Mouse (Mus musculus): ENCODE data around the gene Sfrp2. TPM values are rescaled to one million over a fixed set of nuclear protein-coding genes. Genes with fewer than 3 reads are reported as not detected.

Gene Sfrp2
- total RNA-seq, 2 experiments from 2014 or later: 1.4 to 3.0 TPM

DNA sequence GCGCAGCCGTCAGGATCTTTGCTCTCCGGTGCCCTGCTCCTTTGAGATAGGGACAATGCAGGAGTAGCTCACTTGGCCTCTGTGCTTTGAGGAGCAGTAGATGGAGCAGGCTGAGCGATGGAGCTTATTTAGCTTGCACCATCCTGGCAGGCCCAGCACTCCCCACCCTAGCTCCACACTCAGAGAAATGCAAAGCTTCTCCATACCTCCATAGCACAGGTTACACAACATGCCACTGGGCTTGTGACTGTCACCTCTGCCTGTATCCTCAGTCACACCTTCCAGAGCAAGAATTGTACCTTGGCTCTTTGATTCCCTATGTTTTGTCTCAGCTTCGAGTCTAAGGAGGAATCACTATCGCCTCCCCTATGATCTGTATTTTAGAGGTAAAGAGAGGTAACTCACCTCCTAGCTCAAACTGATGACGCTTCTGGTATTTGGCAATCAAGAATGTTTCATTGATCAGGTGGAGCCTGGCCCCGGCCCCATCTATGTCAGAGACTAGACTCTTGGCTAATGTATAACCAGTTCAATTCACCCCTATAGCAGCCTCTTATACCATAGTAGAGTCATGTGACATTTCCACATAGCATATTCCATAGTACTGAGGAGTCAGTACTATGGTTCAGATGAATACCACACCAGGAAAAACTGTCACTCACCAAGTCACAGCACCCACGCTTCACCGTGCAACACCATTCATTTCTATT is 5.2 kb downstream of the Sfrp2 start:
- no peak for DNase-seq (ENCODE audit: low spot score)

DNA sequence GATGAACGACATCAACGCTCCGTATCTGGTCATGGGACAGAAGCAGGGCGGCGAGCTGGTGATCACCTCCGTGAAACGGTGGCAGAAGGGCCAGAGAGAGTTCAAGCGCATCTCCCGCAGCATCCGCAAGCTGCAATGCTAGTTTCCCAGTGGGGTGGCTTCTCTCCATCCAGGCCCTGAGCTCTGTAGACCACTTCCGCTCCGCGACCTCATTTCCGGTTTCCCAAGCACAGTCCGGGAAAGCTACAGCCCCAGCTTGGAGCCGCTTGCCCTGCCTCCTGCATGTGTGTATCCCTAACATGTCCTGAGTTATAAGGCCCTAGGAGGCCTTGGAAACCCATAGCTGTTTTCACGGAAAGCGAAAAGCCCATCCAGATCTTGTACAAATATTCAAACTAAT is 7.2 kb downstream of the Sfrp2 start:
- DNase-seq (ENCODE audit: low spot score): no peak

DNA sequence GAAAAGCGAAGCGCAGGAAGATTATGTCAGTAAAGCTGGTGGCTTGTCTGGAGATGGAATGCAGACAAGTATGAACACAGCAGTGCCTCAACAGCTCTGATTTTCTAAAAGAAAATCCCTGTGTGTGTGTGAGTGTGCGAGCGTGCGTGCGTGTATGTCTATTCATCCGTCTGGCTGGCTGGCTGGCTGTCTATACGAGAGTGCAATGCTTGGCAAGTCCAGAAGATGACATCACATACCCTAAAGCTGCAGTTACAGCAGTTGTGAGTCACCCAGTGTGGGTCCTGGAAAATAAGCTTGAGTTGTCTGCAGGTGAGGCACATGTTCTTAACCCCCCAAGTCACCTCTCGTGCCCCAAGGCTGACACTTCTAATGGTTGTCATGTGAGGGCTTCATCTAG is 9.3 kb downstream of the Sfrp2 start:
- no peak for DNase-seq (ENCODE audit: low spot score)

DNA sequence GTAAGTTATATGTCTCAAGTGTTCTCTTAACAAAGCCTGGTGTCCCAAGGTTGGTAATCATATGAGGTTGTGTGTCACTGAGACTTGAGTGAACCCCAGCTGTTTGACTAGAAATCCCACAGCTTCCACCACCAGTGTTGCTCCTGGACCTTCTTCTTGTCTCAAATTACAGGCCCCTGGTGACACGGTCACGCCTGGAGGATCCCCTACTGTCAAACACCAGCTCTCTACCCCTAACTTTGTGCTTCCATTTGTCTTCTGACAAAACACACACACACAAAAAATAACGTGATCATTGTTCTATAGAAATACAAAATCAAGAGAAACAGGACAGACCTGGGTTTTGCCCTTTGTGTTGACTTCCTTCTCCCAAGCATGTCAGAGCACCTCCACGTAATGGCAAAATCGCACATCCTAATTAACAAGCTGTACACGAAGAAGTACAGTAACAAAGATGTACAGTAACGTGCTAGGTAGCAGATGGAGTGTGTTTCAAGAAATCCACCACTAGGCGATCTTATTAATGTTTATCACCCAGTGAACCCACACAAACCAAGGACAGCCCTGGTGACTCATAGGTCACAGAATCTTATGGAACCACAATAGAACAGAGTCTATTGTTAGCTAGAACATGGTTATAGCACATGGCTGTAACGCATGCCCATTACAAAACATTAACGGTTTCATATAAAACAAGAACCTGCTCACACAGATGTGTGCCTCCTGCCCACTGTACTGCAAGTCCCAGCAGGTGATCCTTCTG is 15.5 kb downstream of the Sfrp2 start:
- no peak for DNase-seq (ENCODE audit: low spot score)

DNA sequence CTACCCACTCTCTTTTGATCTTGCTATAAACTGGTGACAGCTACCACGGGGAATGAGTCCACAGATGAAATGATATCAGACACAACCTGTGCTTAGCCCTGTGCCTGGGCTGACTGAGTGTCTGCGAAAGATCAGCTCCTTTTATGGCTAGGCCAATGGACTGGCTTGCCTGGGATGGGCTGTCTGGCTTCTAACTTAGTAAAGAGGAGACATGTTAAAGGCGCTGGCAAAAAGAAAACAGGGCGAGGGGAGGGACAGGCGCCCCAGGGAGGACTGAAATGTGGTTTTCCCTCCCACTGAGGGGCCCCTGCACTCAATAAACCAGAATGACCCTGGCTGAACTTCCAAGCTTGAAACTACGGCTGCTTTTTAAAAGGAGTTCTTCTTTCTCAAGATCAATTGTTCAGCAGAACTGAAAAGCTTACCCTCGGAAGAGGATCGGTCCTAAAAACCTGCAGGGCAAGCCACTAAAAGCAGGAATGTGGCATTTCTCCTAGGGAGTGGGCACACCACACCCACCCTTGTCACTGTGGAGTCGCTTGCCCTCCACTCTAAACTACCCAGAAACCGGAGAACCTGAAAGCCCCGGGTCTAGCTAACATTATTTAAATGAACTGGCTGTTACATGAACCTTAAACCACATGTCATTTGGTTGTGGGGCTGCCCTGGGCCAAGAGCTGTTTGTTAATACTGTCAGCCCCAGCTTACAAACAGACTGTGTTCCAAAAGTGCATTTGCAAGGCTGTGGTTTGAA is 17.8 kb downstream of the Sfrp2 start:
- DNase-seq (ENCODE audit: low spot score): no peak

DNA sequence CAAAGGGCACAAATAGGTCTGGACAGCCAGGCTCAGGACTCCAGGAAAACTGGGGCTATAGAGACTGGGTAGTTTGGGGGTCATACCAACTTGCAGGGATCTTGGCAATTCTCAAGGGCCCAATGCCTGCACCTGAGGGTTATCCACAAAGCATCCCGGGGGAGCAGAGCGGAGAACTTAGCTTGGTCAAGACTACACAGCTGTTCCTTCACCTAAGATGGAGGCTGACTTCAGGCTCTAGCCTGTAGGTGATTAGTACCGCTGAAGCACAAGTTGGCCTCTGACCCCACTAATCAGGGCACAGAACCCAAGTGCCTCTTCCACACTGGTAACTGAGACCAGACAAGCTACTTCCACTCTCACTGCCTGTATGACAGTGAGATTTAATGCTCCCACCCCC is 18.6 kb downstream of the Sfrp2 start:
- no peak for DNase-seq (ENCODE audit: low spot score)

DNA sequence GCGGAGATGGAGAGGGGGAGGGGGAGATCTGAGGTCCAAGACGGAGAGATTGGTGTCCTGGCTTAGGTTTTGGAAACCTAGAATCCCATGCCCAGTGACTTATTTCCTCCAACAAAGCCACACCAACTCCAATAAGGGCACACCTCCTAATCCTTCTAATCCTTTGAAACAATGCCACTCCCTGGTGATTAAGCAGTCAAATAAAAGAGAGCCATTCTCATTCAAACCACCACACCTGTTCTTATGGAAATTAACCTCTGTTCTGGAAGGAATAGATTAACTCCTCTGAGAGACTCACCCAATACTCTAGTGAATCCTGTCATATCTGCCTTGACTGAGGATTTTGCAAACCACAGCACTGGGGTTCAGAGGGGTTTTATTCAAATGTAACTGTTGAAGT is 21.0 kb downstream of the Sfrp2 start:
- DNase-seq (ENCODE audit: low spot score): no peak

DNA sequence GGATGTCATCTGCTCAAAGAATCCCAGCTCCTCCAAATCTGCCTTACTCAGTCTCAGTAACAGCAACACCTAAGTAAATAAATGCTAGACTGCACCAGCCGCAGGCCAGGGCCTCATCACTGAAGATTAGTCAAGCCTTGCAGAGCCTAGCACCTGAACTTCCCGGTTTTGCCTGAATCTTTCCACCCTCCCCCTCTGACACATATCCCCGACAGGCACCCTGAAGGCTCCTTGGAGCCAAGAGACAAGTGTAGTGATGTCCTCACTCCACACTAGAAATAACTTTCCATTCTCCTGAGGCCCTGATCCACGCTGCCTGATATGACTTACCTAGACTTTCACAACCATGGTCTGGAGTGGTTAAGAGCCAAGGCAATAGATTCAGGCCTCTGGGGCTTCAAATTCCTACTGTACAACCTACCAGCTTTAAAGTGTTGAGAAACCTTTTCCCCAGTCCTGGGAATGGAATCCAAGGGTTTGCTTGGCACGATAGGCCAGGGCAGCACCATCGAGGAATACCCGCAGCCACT is 21.7 kb downstream of the Sfrp2 start:
- DNase-seq (ENCODE audit: low spot score): no peak

DNA sequence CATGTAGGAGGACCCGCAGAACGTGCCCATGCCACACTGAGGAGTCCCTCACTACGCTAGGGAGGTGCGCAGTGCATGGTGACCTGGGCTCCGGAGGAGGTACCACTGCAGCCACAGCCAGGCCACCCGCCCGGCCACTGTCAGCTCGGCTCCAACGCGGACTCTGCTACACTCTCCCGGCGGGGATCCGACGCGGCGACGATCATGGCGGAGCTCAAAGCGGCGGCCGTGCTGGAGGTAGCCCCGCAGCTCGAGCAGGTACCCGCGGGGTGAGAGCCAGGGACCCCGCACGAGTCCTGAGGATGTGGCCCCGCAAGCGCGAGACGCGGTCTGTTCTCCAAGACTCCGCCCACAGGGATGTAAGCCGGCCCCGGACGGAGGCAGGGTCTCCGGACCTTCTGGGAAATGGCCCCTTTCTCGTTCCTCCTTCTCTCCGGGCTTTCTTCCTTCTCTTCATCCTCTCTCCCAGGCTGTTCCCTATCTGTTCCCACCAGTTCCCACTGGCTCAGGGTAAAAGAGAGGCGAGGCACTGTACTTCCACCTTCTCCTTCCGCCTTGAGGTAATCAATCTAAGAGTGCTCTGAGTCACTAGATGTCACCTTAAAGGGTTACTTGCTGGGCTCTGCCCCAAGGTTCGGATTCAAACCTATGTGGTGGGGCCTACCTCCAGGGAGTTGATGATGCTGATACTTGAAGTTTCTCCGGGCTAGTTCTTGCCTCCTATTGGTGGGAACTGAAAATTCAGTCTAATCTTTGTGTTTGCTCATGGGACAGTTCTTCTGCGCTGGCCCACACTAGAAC is 23.7 kb downstream of the Sfrp2 start:
- DNase-seq (ENCODE audit: low spot score): no peak

DNA sequence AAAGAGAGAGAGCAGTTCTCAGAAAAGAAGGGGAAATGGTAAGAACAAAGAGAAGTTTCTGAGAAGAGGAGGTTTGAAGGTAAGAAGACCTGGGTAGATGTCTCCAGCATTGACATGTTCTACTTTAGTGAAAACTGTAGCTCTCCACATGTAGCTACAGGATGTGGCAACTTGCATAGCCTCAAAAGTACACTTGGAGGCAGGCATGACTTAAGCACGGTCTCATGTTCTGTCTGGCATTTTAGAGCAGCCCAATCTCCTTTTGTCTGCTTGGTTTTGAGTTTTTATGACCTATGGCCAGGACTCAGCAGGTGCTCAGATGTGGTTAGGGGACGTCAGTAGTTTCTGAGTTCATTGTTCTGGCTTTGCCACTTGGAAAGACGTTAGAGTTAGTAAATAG is 25.3 kb downstream of the Sfrp2 start:
- DNase-seq (ENCODE audit: low spot score): no peak

DNA sequence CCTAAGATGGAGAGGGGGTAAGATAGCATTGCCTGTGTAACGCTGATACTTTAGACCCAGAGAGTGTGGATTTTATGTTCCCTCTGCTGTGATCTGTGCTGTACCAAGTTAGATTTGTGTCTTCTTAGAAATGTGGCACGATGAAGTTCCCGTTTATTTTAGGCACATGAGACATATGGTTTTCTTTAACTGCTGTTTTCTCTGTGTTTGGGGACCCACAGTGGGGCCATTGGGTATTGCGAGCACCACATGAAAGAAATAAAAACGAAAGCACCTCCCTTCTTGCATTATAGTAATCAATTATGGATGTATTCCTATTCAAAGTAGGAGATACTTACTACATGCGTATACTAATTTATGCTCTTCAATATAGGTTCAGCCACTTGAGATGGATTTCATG is 31.0 kb downstream of the Sfrp2 start:
- DNase-seq (ENCODE audit: low spot score): no peak

DNA sequence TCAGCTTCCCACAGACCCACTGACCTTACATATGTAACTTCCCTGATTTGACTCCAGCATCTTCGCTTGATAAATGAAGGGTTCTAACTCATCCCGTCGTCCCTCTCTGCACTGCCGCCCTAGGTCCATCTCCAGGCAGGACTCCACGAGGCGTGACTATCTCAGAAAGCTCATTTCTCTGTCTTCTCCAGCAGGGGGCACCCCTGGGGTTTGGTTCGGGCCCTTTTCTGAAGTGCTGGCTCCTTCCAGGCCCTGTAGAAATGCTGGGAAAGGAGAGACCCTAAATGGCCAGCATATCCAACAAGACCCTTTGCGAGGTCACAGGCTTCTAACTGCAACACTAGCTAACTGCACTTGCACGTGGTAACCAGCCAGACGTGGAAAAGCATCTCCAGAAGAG is 31.7 kb downstream of the Sfrp2 start:
- peak; percentile 54 for DNase-seq (ENCODE audit: low spot score)

DNA sequence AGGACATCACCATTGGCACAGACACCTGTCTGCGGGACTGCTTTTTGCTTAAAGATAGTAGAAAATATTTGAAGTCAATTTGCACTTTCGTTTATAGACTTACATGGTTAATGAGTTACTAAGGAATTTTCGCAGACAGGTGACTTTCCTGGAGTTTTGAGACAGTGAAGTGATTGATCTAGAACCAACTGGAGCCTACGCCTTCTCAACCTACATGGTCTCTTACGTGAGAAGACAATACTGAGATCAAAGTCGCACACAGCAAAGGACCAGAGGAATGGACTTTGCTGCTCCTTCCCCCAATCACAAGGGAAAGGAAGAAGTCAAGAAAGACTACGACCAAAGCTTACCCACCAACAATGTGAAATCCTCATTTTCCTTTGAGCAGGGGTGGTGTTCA is 33.4 kb downstream of the Sfrp2 start:
- no peak for DNase-seq (ENCODE audit: low spot score)

DNA sequence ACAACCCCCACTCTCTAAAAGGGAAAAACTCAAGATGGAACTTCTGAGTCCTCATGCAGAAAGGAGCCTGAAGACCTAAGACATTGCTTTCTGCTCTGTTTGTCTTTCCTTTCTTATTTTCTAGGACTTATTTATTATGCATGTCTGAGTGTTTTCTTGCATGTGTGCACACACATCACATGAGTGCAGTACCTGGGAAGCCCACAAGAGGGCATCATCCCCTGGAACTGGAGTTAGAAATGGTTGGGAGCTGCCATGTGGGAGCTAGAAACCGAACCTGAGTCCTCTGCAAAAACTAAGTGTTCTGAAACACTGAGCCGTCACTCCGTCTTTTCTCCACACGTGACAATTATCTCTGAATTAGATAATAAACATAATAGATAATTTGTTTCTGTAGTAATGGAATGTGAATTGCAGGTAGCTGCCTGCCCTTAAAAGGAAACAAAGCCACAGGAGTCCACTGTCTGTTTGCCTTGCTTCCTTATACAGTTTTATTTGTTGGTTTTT is 35.6 kb downstream of the Sfrp2 start:
- DNase-seq (ENCODE audit: low spot score): no peak

DNA sequence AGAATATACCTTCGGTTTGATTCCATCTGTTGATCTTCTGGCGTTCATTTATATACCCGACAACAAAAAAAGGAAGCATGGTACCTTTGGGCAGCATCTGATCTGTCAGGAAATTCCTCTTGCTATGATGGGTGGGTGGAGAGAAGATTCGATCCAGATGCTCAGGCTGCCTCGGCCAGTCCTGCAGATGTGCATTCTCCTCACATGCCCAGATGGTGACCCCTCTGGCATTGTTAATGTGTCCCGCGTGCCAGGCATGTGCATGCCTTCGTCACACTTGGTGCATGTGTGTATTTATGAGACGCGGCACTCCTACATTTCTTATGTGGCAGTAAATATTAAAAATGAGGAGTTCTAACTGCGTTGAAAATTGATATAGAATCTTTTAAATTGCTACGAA is 42.4 kb downstream of the Sfrp2 start:
- DNase-seq (ENCODE audit: low spot score): no peak

DNA sequence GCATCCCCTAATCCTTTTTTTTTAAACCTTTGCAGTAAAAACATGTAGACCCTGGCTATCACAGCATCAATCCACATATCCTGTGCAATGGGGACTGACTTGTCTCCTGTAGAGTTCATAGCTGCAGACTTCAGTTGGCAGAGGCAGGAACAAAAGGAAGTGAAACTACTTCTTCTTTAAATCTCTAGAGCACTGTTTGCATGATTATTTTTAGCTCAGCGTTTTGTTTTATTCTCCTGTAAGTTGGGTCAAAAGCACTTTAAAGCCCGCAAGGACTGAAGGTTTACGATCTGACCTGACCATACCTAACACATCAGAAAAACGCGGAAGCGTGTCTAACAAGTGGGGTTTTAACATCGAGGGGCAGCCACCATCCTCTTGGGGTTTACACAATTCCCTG is 45.9 kb downstream of the Sfrp2 start:
- DNase-seq (ENCODE audit: low spot score): no peak

DNA sequence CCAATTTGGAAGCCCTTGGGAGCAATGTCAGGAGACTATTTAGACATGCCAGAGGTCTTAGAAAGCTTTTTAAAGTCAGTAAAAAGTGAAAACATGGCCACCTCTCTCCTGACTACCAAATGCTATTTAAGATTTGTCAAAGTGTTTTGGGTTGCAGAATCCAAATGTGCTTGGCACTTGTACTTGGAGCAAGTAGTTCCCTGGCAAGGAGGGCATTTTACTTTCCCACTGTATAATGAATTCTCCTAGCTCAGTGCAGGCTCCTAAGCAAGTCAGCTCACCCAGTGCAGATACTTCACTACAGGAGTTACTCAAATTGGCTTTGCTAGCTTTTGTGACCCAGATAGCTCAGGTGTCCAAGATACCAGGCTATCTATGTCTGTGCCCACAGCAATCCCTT is 46.7 kb downstream of the Sfrp2 start:
- DNase-seq (ENCODE audit: low spot score): no peak

DNA sequence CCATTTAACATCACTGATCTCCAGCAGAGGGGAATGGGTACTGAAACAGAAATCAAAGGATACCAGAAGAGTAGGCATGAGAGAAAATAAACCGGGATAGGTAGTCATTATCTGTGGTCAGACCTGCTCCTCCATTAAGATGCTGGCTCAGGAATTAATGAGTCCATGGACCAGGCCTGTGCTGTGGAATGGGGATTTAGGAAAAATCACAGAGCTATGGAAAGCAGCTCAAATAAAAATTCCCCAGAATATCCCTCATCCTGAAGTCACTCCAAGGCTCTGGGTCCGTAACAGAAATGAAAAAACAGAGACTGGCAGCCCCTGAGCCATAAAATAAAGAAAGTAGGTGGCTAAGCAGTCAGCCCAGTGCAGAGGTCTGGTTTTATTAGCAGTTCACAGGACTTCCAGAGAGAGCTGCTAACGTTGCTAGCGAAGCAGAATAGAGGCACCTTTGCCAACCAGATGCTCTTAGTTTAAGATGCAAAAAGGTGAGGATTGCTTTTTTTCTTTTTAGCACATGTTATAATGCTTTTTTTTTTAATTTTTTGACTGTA is 50.3 kb downstream of the Sfrp2 start:
- no peak for DNase-seq (ENCODE audit: low spot score)

DNA sequence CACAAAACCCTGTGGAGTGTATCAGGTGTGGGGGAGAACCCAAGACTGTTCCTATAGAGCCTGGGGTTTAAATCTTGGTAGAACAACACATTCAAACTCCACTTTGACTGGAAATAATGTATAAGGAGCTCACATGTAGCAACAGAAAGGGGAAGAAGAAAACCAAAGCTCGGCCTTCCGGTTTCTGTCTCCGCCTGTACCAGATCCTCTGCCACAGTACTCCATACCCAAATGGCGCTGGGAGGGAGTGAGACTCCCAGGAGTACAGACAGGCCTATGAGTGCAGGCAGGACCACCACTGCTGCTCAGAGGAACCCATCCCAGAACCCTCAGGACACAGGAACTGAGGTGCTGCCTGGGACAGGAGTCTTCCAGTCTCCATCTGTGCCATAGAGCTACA is 57.7 kb downstream of the Sfrp2 start:
- DNase-seq (ENCODE audit: low spot score): no peak
